Mouse (Mus musculus) MEL (cell line): ENCODE measurements around the gene Pde4dip. TPM values are rescaled to one million over a fixed set of nuclear protein-coding genes. Genes with fewer than 3 reads are reported as not detected.

Source experiments
- DNase-seq: peaks from one replicate; pipeline ENCODE4 v3.0.0; 2011; ENCODE audit warnings: low read depth, low spot score
- H3K27ac ChIP-seq: 2 replicates; pipeline ENCODE4 v1.5.1; 2012; ENCODE audit warnings: low read depth, mild to moderate bottlenecking, control low read depth, low read length, moderate library complexity; ENCODE audit not compliant: control insufficient read depth
- H3K27me3 ChIP-seq, 2 experiments: fragments of 150-350 bp in 1 of 2; sonication (generic) in 1 of 2; 2 replicates each; pipeline ENCODE4 v1.6.1; 2012; ENCODE audit warnings: low read length in 2 of 2, mild to moderate bottlenecking in 2 of 2, improper control_type of control experiment in 1 of 2, moderate library complexity in 1 of 2; ENCODE audit not compliant: insufficient read depth in 2 of 2, control insufficient read depth in 1 of 2
- H3K36me3 ChIP-seq, 2 experiments: 2 replicates each; pipeline ENCODE4 v1.6.1; 2012 to 2014; ENCODE audit warnings: low read length in 2 of 2, improper control_type of control experiment in 1 of 2, inconsistent platforms in 1 of 2, mild to moderate bottlenecking in 1 of 2; ENCODE audit not compliant: insufficient read depth in 2 of 2, control insufficient read depth in 1 of 2
- H3K4me1 ChIP-seq, 2 experiments: fragments of 150-350 bp in 1 of 2; sonication (generic) in 1 of 2; 2 replicates each; pipeline ENCODE4 v1.6.1; 2012; ENCODE audit warnings: low read length in 2 of 2, improper control_type of control experiment in 1 of 2, mild to moderate bottlenecking in 1 of 2; ENCODE audit not compliant: insufficient read depth in 2 of 2, control insufficient read depth in 1 of 2
- H3K4me3 ChIP-seq, 2 experiments: fragments of 150-350 bp in 1 of 2; sonication (generic) in 1 of 2; 2 replicates each; pipeline ENCODE4 v1.5.1; 2012; ENCODE audit warnings: low read depth in 2 of 2, low read length in 2 of 2, mild to moderate bottlenecking in 2 of 2, moderate library complexity in 2 of 2, control low read depth in 1 of 2, improper control_type of control experiment in 1 of 2; ENCODE audit not compliant: control insufficient read depth in 1 of 2, insufficient read depth in 1 of 2
- H3K79me2 ChIP-seq: 2 replicates; pipeline ENCODE4 v1.6.1; 2012; ENCODE audit warnings: mild to moderate bottlenecking, low read length, moderate library complexity; ENCODE audit not compliant: control insufficient read depth, poor library complexity, insufficient read depth
- H3K9ac ChIP-seq: 2 replicates; pipeline ENCODE4 v1.6.1; 2012; ENCODE audit warnings: low read depth, mild to moderate bottlenecking, control low read depth, low read length, moderate library complexity; ENCODE audit not compliant: control insufficient read depth, poor library complexity, severe bottlenecking
- H3K9me3 ChIP-seq: fragments of 150-350 bp; sonication (generic); replicated peaks from 2 replicates; pipeline ENCODE4 v1.6.1; 2012; ENCODE audit warnings: mild to moderate bottlenecking, low read length, improper control_type of control experiment, moderate library complexity; ENCODE audit not compliant: insufficient read depth
- BHLHE40 ChIP-seq: IDR thresholded peaks from 2 replicates; pipeline ENCODE4 v1.6.1; 2012; ENCODE audit warnings: low read depth, mild to moderate bottlenecking, inconsistent platforms, low read length, improper control_type of control experiment, borderline replicate concordance
- CHD1 ChIP-seq: IDR thresholded peaks from 2 replicates; pipeline ENCODE4 v1.6.1; 2012; ENCODE audit warnings: low read depth, mild to moderate bottlenecking, inconsistent platforms, low read length, improper control_type of control experiment
- CHD2 ChIP-seq: IDR thresholded peaks from 2 replicates; pipeline ENCODE4 v1.6.1; 2011; ENCODE audit warnings: low read length, improper control_type of control experiment
- CTCF ChIP-seq, 3 experiments: IDR thresholded peaks in 2 of 3; conservative IDR thresholded peaks in 1 of 3; 2 replicates each; pipeline ENCODE4 v1.5.1; 2011 to 2012; ENCODE audit warnings: low read length in 3 of 3, low read depth in 2 of 3, mild to moderate bottlenecking in 2 of 3, improper control_type of control experiment in 1 of 3, inconsistent platforms in 1 of 3, mixed read lengths in 1 of 3, moderate library complexity in 1 of 3; ENCODE audit not compliant: control insufficient read depth in 1 of 3, insufficient read depth in 1 of 3, poor library complexity in 1 of 3, severe bottlenecking in 1 of 3
- EP300 ChIP-seq, 2 experiments: IDR thresholded peaks; 2 replicates each; pipeline ENCODE4 v1.6.1; 2011; ENCODE audit warnings: improper control_type of control experiment in 2 of 2, low read length in 2 of 2, low read depth in 1 of 2, mild to moderate bottlenecking in 1 of 2
- ETS1 ChIP-seq: IDR thresholded peaks from 2 replicates; pipeline ENCODE4 v1.6.1; 2012; ENCODE audit warnings: low read depth, mild to moderate bottlenecking, inconsistent platforms, low read length, improper control_type of control experiment, moderate library complexity
- GABPA ChIP-seq: IDR thresholded peaks from 2 replicates; pipeline ENCODE4 v1.6.1; 2012; ENCODE audit warnings: low read depth, mild to moderate bottlenecking, inconsistent platforms, low read length, improper control_type of control experiment, moderate library complexity
- HCFC1 ChIP-seq: IDR thresholded peaks from 2 replicates; pipeline ENCODE4 v1.6.1; 2012; ENCODE audit warnings: low read depth, mild to moderate bottlenecking, inconsistent platforms, low read length, improper control_type of control experiment, moderate library complexity
- JUND ChIP-seq: IDR thresholded peaks from 2 replicates; pipeline ENCODE4 v1.6.1; 2011; ENCODE audit warnings: low read depth, mild to moderate bottlenecking, improper control_type of control experiment, low read length
- KAT2A ChIP-seq: conservative IDR thresholded peaks from 2 replicates; pipeline ENCODE4 v1.6.1; 2012; ENCODE audit warnings: low read depth, low read length, improper control_type of control experiment, inconsistent platforms
- MAX ChIP-seq: IDR thresholded peaks from 2 replicates; pipeline ENCODE4 v1.6.1; 2011; ENCODE audit warnings: low read length, improper control_type of control experiment
- MEF2A ChIP-seq: IDR thresholded peaks from 2 replicates; pipeline ENCODE4 v1.6.1; 2014; ENCODE audit warnings: low read depth, mild to moderate bottlenecking, inconsistent platforms, low read length, improper control_type of control experiment; ENCODE audit not compliant: poor library complexity, insufficient replicate concordance, severe bottlenecking; ENCODE audit errors: extremely low read depth
- MXI1 ChIP-seq: IDR thresholded peaks from 2 replicates; pipeline ENCODE4 v1.6.1; 2011; ENCODE audit warnings: mild to moderate bottlenecking, low read depth, low read length, improper control_type of control experiment
- MYC ChIP-seq: IDR thresholded peaks from 2 replicates; pipeline ENCODE4 v1.6.1; 2011; ENCODE audit warnings: low read depth, mild to moderate bottlenecking, low read length, improper control_type of control experiment, moderate library complexity
- POLR2AphosphoS2 ChIP-seq: IDR thresholded peaks from 2 replicates; pipeline ENCODE4 v1.6.1; 2011; ENCODE audit warnings: low read length, improper control_type of control experiment
- RCOR1 ChIP-seq: IDR thresholded peaks from 2 replicates; pipeline ENCODE4 v1.6.1; 2012; ENCODE audit warnings: low read depth, mild to moderate bottlenecking, inconsistent platforms, low read length, improper control_type of control experiment
- SIN3A ChIP-seq: IDR thresholded peaks from 2 replicates; pipeline ENCODE4 v1.6.1; 2012; ENCODE audit warnings: low read length, improper control_type of control experiment, inconsistent platforms
- TAL1 ChIP-seq: IDR thresholded peaks from 2 replicates; pipeline ENCODE4 v1.6.1; 2012; ENCODE audit warnings: mild to moderate bottlenecking, inconsistent platforms, low read length, moderate library complexity, mixed read lengths
- USF2 ChIP-seq, 2 experiments: IDR thresholded peaks; 2 replicates each; pipeline ENCODE4 v1.6.1; 2011 to 2012; ENCODE audit warnings: improper control_type of control experiment in 2 of 2, low read length in 2 of 2, borderline replicate concordance in 1 of 2, inconsistent platforms in 1 of 2, low read depth in 1 of 2, mild to moderate bottlenecking in 1 of 2; ENCODE audit not compliant: insufficient read depth in 1 of 2
- polyA plus RNA-seq, 2 experiments: library from polyadenylated mRNA; stranded (reverse) in 1 of 2; unstranded in 1 of 2; fragments of >175 nt in 1 of 2; fragments of >200 nt in 1 of 2; gene quantifications; 2 replicates each; pipeline versions ENCODE4 v1.2.1 to v1.2.4; 2012; ENCODE audit warnings: low replicate concordance in 2 of 2, low read depth in 1 of 2; ENCODE audit not compliant: insufficient read length in 2 of 2, insufficient read depth in 1 of 2, missing spikeins in 1 of 2
- total RNA-seq: library from RNA; depleted of rRNA; stranded (reverse); fragments of 300-350 nt; gene quantifications from 2 replicates; pipeline ENCODE4 v1.2.3, GENCODE M21; 2012

Gene Pde4dip
- total and polyA plus RNA-seq, 3 experiments = 47.6 to 52.4 TPM; not detected in 1

DNA sequence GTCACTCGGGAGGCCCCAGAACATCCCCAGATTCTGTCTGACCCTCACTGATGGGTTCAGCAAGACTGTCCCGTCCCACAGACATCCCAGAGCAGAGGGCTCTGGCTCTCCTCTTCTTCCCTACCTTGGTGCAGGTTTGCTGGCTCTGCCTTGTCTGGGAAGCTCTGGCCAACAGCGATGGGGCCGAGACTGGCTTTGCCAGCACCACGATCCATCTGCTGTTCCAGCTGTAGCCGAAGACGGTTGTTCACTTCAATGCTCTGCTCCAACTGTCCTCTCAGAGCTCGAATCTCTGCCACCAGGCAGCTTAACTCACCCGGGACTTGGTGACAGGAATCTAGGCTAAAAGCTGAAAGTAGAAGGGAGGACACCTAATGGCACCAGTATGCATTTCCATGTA lies 191.6 kb downstream of the Pde4dip start:
- no peaks in the 10 kb centered on the region for H3K9me3 ChIP-seq
- H3K36me3 ChIP-seq = peaks cover under 1 to 2% of the 10 kb centered on the region in 2 experiments; a peak in 3 of 4 replicates
- peaks cover 0 to 9% of the 10 kb centered on the region in 2 experiments; a peak in 3 of 4 replicates for H3K4me1 ChIP-seq
- H3K79me2 ChIP-seq = peaks cover 2% of the 10 kb centered on the region; the same call in 1 of the 2 replicates
- DNase-seq = no peak
- TF ChIP-seq ETS1 (no peak), SIN3A (no peak), POLR2AphosphoS2 (no peak), USF2 (IDR thresholded peaks at IDR 0.05; ENCODE audit: borderline replicate concordance in 1 of 2, insufficient read depth in 1 of 2, low read depth in 1 of 2, low read length in 2 of 2) (no peak), EP300 (IDR thresholded peaks at IDR 0.05; ENCODE audit: low read depth in 1 of 2, low read length in 2 of 2) (no peak), BHLHE40 (no peak), MAX (no peak), CTCF (IDR thresholded peaks at IDR 0.05 in 2 of 3, conservative IDR thresholded peaks at IDR 0.05 in 1 of 3; ENCODE audit: control insufficient read depth in 1 of 3, insufficient read depth in 1 of 3, low read depth in 2 of 3, low read length in 3 of 3, poor library complexity in 1 of 3, severe bottlenecking in 1 of 3) (no peak), HCFC1 (no peak), MXI1 (no peak), MEF2A (no peak), CHD1 (no peak), CHD2 (no peak), GABPA (no peak), RCOR1 (no peak), TAL1 (no peak), JUND (no peak), KAT2A (no peak), MYC (no peak)
- H3K4me3 ChIP-seq = no peak overlapping the region
- no peak overlapping the region for H3K9ac ChIP-seq
- H3K27ac ChIP-seq = no peak overlapping the region
- no peaks in the 10 kb centered on the region for H3K27me3 ChIP-seq

- Histone ChIP-seq H3K9ac (no peak overlapping the region), H3K9me3 (no peaks in the 10 kb centered on the region), H3K27ac (no peak overlapping the region), H3K4me3 (no peak overlapping the region), H3K36me3 (peaks cover 2 to 20% of the 10 kb centered on the region in 2 experiments; a peak in 3 of 4 replicates), H3K79me2 (no peaks in the 10 kb centered on the region), H3K27me3 (no peaks in the 10 kb centered on the region), H3K4me1 (peaks cover 16 to 30% of the 10 kb centered on the region in 2 experiments)
- TF ChIP-seq CTCF (IDR thresholded peaks at IDR 0.05 in 2 of 3, conservative IDR thresholded peaks at IDR 0.05 in 1 of 3; ENCODE audit: control insufficient read depth in 1 of 3, insufficient read depth in 1 of 3, low read depth in 2 of 3, low read length in 3 of 3, poor library complexity in 1 of 3, severe bottlenecking in 1 of 3) (no peak), RCOR1 (no peak)
- DNase-seq = no peak
These were observed 194.7 kb downstream of the Pde4dip start for GRCm38 (mm10) chr3:97693806-97694205.
